Comparison of ENCODE assay signal across 12 mouse cellular contexts in the genomic region with DNA sequence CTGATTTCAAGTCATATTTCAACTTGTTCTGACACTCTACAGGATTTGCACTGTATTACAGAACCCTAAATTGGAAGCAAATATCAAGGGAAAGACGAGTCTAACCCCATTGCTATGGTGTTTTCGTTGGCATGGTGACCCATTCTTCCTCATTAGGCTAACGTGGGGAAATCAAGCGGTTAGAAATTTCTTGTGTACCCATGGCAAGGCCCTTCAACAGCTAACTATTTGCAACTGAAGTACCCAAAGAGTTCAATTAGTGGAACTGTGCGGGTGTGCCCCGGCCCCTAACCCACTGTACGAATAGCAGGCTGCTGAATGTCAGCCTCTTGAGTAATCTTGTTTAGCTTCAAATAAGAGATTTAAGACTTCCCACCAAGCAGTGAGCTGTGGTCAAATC.
DNase-seq lines count a peak whose midpoint lies in the region; ATAC-seq lines count a peak whose summit lies in the region.
"Had no signal": no experiment of that assay in that cellular context is flagged by ENCODE, and none has a peak within 500 bp of the region (broad histone marks: within the 10 kb centered on the region; RNA-seq: fewer than 3 reads in every experiment).

No protein-coding gene starts in this region.

- no peak overlapping the region for H3K4me3 ChIP-seq in forebrain, embryonic 10.5 days
- no peak overlapping the region for H3K4me3 ChIP-seq in hindbrain, embryonic 16.5 days (ENCODE audit: low read length)
- H3K4me3 ChIP-seq in neural tube, embryonic 13.5 days = no peak overlapping the region
- H3K4me3 ChIP-seq: myocyte had no signal

- peaks cover 44% of the 10 kb centered on the region for H3K4me1 ChIP-seq in forebrain, embryonic 10.5 days
- H3K4me1 ChIP-seq in hindbrain, embryonic 16.5 days (ENCODE audit: control insufficient read depth, insufficient read depth, low read depth, low read length) = peaks cover 5% of the 10 kb centered on the region
- peaks cover 9% of the 10 kb centered on the region for H3K4me1 ChIP-seq in neural tube, embryonic 13.5 days (replicated peaks)

- H3K9ac ChIP-seq in hindbrain, embryonic 16.5 days (ENCODE audit: low read depth, low read length) = no peak overlapping the region
- no peak overlapping the region for H3K9ac ChIP-seq in neural tube, embryonic 13.5 days

- WGBS in forebrain, embryonic 10.5 days = 25% methylated on average over 7 of the region's 7 CpGs
- WGBS in hindbrain, embryonic 16.5 days = 24% methylated on average over 7 of the region's 7 CpGs
- 32% methylated on average over 7 of the region's 7 CpGs for WGBS in neural tube, embryonic 13.5 days

- H3K9me3 ChIP-seq in forebrain, embryonic 10.5 days = no peaks in the 10 kb centered on the region
- no peaks in the 10 kb centered on the region for H3K9me3 ChIP-seq in hindbrain, embryonic 16.5 days (ENCODE audit: control insufficient read depth, low read length)
- H3K9me3 ChIP-seq in neural tube, embryonic 13.5 days = no peaks in the 10 kb centered on the region

- peaks cover 84% of the 10 kb centered on the region for H3K27me3 ChIP-seq in forebrain, embryonic 10.5 days (ENCODE audit: poor library complexity, severe bottlenecking)
- H3K27me3 ChIP-seq in hindbrain, embryonic 16.5 days (replicated peaks; ENCODE audit: control insufficient read depth, insufficient read depth, low read length) = no peaks in the 10 kb centered on the region
- no peaks in the 10 kb centered on the region; the same call in 1 of the 2 replicates for H3K27me3 ChIP-seq in neural tube, embryonic 13.5 days

- H3K36me3 ChIP-seq in forebrain, embryonic 10.5 days (replicated peaks) = no peaks in the 10 kb centered on the region
- no peaks in the 10 kb centered on the region for H3K36me3 ChIP-seq in hindbrain, embryonic 16.5 days (ENCODE audit: control insufficient read depth, insufficient read depth, low read length)
- H3K36me3 ChIP-seq in neural tube, embryonic 13.5 days = no peaks in the 10 kb centered on the region

- H3K27ac ChIP-seq in forebrain, embryonic 10.5 days = no peak overlapping the region
- H3K27ac ChIP-seq in hindbrain, embryonic 16.5 days (ENCODE audit: low read depth, low read length) = no peak overlapping the region
- H3K27ac ChIP-seq in neural tube, embryonic 13.5 days (replicated peaks) = no peak overlapping the region

- no peak overlapping the region for H3K4me2 ChIP-seq in hindbrain, embryonic 16.5 days (ENCODE audit: low read length)
- no peak overlapping the region for H3K4me2 ChIP-seq in neural tube, embryonic 13.5 days

- DNase-seq in embryo, embryonic 11 days = peak; percentile 39
- peak; percentile 76 for DNase-seq in forebrain, embryonic 10.5 days (ENCODE audit: extremely low spot score, low spot score)
- DNase-seq in right cerebral cortex, adult 2 months (ENCODE audit: low spot score in 2 of 2) = no peak
- DNase-seq in testis, postnatal 14 days (ENCODE audit: low spot score) = no peak
- DNase-seq in right cerebral cortex, postnatal 36 days (ENCODE audit: low spot score in 2 of 2) = no peak
- DNase-seq: cerebellum, postnatal 25 days; layer of hippocampus, adult 9-11 months; right cerebral cortex, postnatal 25 days had no signal

- peak; percentile 58; the same call in 1 of the 2 replicates for ATAC-seq in hindbrain, embryonic 16.5 days
- ATAC-seq in neural tube, embryonic 13.5 days (ENCODE audit: low read depth) = peak; percentile 67; the same call in 1 of the 2 replicates
- ATAC-seq: lung, postnatal 0 days had no signal

Comparison
In these comparisons a context has a peak if more than half of its experiments do, and no peak if none do; other contexts are left out.
1. DNase-seq: peak in embryo, embryonic 11 days (single experiment) and forebrain, embryonic 10.5 days (single experiment); none in right cerebral cortex, adult 2 months (0 of 2), testis, postnatal 14 days (single experiment) and right cerebral cortex, postnatal 36 days (0 of 2).